Mouse (Mus musculus) ES-Bruce4 (cell line): ENCODE data around the gene Rad54l2.

ENCODE experiments used
- CTCF ChIP-seq: IDR thresholded peaks from one replicate; pipeline ENCODE4 v1.8.1; 2011; ENCODE audit warnings: low read depth, low read length
- EP300 ChIP-seq: IDR thresholded peaks from 2 replicates; pipeline ENCODE4 v1.6.1; 2011; ENCODE audit warnings: low read depth, low read length; ENCODE audit not compliant: insufficient read depth
- POLR2A ChIP-seq: IDR thresholded peaks from one replicate; pipeline ENCODE4 v1.8.1; 2011; ENCODE audit warnings: low read length; ENCODE audit not compliant: insufficient read depth

- TF ChIP-seq CTCF (no peak), POLR2A (no peak), EP300 (no peak)
These were observed 59.6 kb downstream of the Rad54l2 start for GRCm38 (mm10) chr9:106729416-106729815.
